Mouse (Mus musculus) 3T3-L1 (cell line): Measurements from ENCODE around the gene Olfr543.
A peak's percentile ranks its signal among the peaks of the same experiment; 100 is the strongest.

ENCODE experiments used
- DNase-seq: peaks from one replicate; pipeline ENCODE4 v3.0.0-alpha.2; 2015; ENCODE audit warnings: low read depth, low spot score

Gene Olfr543

GRCm38 (mm10) chr7:102477377-102477776, 4.1 kb downstream of the Olfr543 start:
- DNase-seq = no peak

- DNase-seq = no peak
These were observed 4.9 kb downstream of the Olfr543 start for GRCm38 (mm10) chr7:102476601-102477000.

- DNase-seq = no peak
These were observed 8.8 kb downstream of the Olfr543 start for GRCm38 (mm10) chr7:102472675-102473074.

- DNase-seq = no peak
These were observed 13.9 kb downstream of the Olfr543 start for GRCm38 (mm10) chr7:102467566-102467965.

GRCm38 (mm10) chr7:102458618-102459380, 22.7 kb downstream of the Olfr543 start:
- no peak for DNase-seq

GRCm38 (mm10) chr7:102446438-102446837, 35.0 kb downstream of the Olfr543 start:
- no peak for DNase-seq

GRCm38 (mm10) chr7:102444301-102444700, 37.2 kb downstream of the Olfr543 start:
- peak; percentile 55 for DNase-seq

GRCm38 (mm10) chr7:102442432-102442831, 39.0 kb downstream of the Olfr543 start:
- peak; percentile 28 for DNase-seq

- DNase-seq = peak; percentile 98
These were observed 39.7 kb downstream of the Olfr543 start, which contains the start of gene Rrm1 for GRCm38 (mm10) chr7:102441657-102442391. Gene Rrm1 (plus strand): TSS chr7:102441695.

- peak; percentile 24 for DNase-seq
These were observed 40.4 kb downstream of the Olfr543 start for GRCm38 (mm10) chr7:102440822-102441656.

- no peak for DNase-seq
These were observed 47.1 kb downstream of the Olfr543 start for GRCm38 (mm10) chr7:102434344-102434743.
